In genomic region chr11:68475676-68476075, GRCm38 (mm10) we compare ENCODE assay signal across 15 mouse cellular contexts. TPM values are rescaled to one million over a fixed set of nuclear protein-coding genes. Genes with fewer than 3 reads are reported as not detected.
DNase-seq lines count a peak whose midpoint lies in the region; ATAC-seq and TF ChIP-seq lines count a peak whose summit lies in the region.
"Had no signal": no experiment of that assay in that cellular context is flagged by ENCODE, and none has a peak within 500 bp of the region (broad histone marks: within the 10 kb centered on the region; RNA-seq: fewer than 3 reads in every experiment).

No protein-coding gene starts in this region.

- H3K9me3 ChIP-seq in kidney, postnatal 0 days (replicated peaks; ENCODE audit: low read length): no peaks in the 10 kb centered on the region
- H3K9me3 ChIP-seq: forebrain, embryonic 15.5 days; hindbrain, embryonic 15.5 days had no signal

- TF ChIP-seq CTCF in kidney, postnatal 0 days (IDR thresholded peaks at IDR 0.05; ENCODE audit: low read depth): no peak

- H3K4me2 ChIP-seq in kidney, postnatal 0 days (ENCODE audit: low read length): no peak overlapping the region
- H3K4me2 ChIP-seq: forebrain, embryonic 15.5 days; heart, embryonic 12.5 days; hindbrain, embryonic 15.5 days had no signal

- H3K27me3 ChIP-seq in kidney, postnatal 0 days (ENCODE audit: insufficient read depth, low read length): no peaks in the 10 kb centered on the region
- H3K27me3 ChIP-seq: forebrain, embryonic 15.5 days; hindbrain, embryonic 15.5 days had no signal

- peak; percentile 17 for DNase-seq in kidney, postnatal 0 days (ENCODE audit: low spot score)
- DNase-seq in kidney, postnatal 4 days: no peak
- DNase-seq in right cerebral cortex, postnatal 25 days: peak; percentile 15
- no peak for DNase-seq in right cerebral cortex, adult 2 months (ENCODE audit: low spot score in 2 of 2)
- DNase-seq in spleen, postnatal 10 days (ENCODE audit: low spot score in 2 of 2): no peak
- DNase-seq: adrenal gland, adult 8-10 months; adrenal gland, postnatal 36 days; cerebellum, adult 18-20 months; cerebellum, postnatal 10 days; gastrocnemius, postnatal 14 days; heart, postnatal 36 days had no signal

- no peaks in the 10 kb centered on the region for H3K36me3 ChIP-seq in kidney, postnatal 0 days (ENCODE audit: insufficient read depth, low read length)
- H3K36me3 ChIP-seq: forebrain, embryonic 15.5 days; heart, embryonic 12.5 days; hindbrain, embryonic 15.5 days had no signal

- H3K4me1 ChIP-seq in kidney, postnatal 0 days (replicated peaks; ENCODE audit: insufficient read depth, low read length): no peaks in the 10 kb centered on the region
- peaks cover 4% of the 10 kb centered on the region; the same call in 1 of the 2 replicates for H3K4me1 ChIP-seq in brown adipose tissue, adult 24 weeks (ENCODE audit: control insufficient read depth, insufficient read depth, insufficient read length, low read length)
- H3K4me1 ChIP-seq: forebrain, embryonic 15.5 days; hindbrain, embryonic 15.5 days had no signal

- no peak overlapping the region for H3K4me3 ChIP-seq in kidney, postnatal 0 days (replicated peaks; ENCODE audit: low read depth, low read length)
- no peak overlapping the region for H3K4me3 ChIP-seq in brown adipose tissue, adult 24 weeks (ENCODE audit: insufficient read depth, low read depth, low read length)
- H3K4me3 ChIP-seq: forebrain, embryonic 15.5 days; heart, embryonic 12.5 days; hindbrain, embryonic 15.5 days had no signal

- 82% methylated on average over 7 of the region's 7 CpGs for WGBS in kidney, postnatal 0 days

- H3K9ac ChIP-seq in kidney, postnatal 0 days (ENCODE audit: low read depth, low read length): no peak overlapping the region
- H3K9ac ChIP-seq: forebrain, embryonic 15.5 days; heart, embryonic 12.5 days; hindbrain, embryonic 15.5 days had no signal

- H3K27ac ChIP-seq in kidney, postnatal 0 days: no peak overlapping the region
- H3K27ac ChIP-seq in brown adipose tissue, adult 24 weeks (replicated peaks; ENCODE audit: low read depth, low read length): peak overlapping the region; percentile 12; the same call in 1 of the 2 replicates
- H3K27ac ChIP-seq: forebrain, embryonic 15.5 days; hindbrain, embryonic 15.5 days had no signal

- no peak for ATAC-seq in kidney, postnatal 0 days (replicated peaks; ENCODE audit: low FRiP score, low read depth)
- ATAC-seq: forebrain, embryonic 15.5 days had no signal

RNA-seq across cellular contexts. Expression of gene Pik3r6, which starts 27.1 kb away (rescaled TPM):
- polyA plus RNA-seq in kidney, postnatal 0 days (2015; fragmentation: Nextera tagmentation; extraction: Ambion mirVana): 3.9 and 4.2 TPM in 2 replicates
- 1.7 and 3.3 TPM in 2 replicates for polyA plus RNA-seq in brown adipose tissue, adult 24 weeks (2012; ENCODE audit: insufficient read depth, insufficient read length, missing spikeins)

RNA-seq across cellular contexts. Expression of gene Pik3r5, which starts 43.8 kb away (rescaled TPM):
- polyA plus RNA-seq in kidney, postnatal 0 days (2015; fragmentation: Nextera tagmentation; extraction: Ambion mirVana): 0.21 and 0.23 TPM in 2 replicates
- polyA plus RNA-seq in brown adipose tissue, adult 24 weeks (2012; ENCODE audit: insufficient read depth, insufficient read length, missing spikeins): 0.75 and 1.5 TPM in 2 replicates

Comparison
In these comparisons a context has a peak if more than half of its experiments do, and no peak if none do; other contexts are left out.
1. DNase-seq: peak in kidney, postnatal 0 days (single experiment) and right cerebral cortex, postnatal 25 days (single experiment); none in kidney, postnatal 4 days (0 of 2), right cerebral cortex, adult 2 months (0 of 2) and spleen, postnatal 10 days (0 of 2).